Mouse (Mus musculus) midbrain, embryonic 14.5 days (tissue): ENCODE measurements at regions not wholly inside any gene's neighbourhood (a gene's known extent, or its start where the extent isn't known, plus 50 kb on each side); places are given as distances from the start of the nearest gene placed in this dataset.

Source experiments
- ATAC-seq: fragments of 200-750 bp; cut with Nextera tagmentation; 2 replicates; pipeline ENCODE4 v1.8.0; 2017; ENCODE audit warnings: moderate number of reproducible peaks, moderate library complexity; ENCODE audit not compliant: low FRiP score, low TSS enrichment
- DNase-seq: peaks from one replicate; pipeline ENCODE4 v3.0.0-alpha.2; 2015
- H3K27ac ChIP-seq: fragments of 300-500 bp; sonication (generic); replicated peaks from 2 replicates; pipeline ENCODE4 v1.5.1; 2014; ENCODE audit warnings: mild to moderate bottlenecking, low read depth, low read length, moderate library complexity
- H3K27me3 ChIP-seq: fragments of 300-500 bp; sonication (generic); 2 replicates; pipeline ENCODE4 v1.6.1; 2014; ENCODE audit warnings: low read length, control low read depth, mixed read lengths; ENCODE audit not compliant: control insufficient read depth, insufficient read depth
- H3K36me3 ChIP-seq: fragments of 300-500 bp; sonication (generic); 2 replicates; pipeline ENCODE4 v1.6.1; 2014; ENCODE audit warnings: low read length, control low read depth; ENCODE audit not compliant: control insufficient read depth, insufficient read depth
- H3K4me1 ChIP-seq: fragments of 300-500 bp; sonication (generic); 2 replicates; pipeline ENCODE4 v1.6.1; 2014; ENCODE audit warnings: mild to moderate bottlenecking, antibody characterized with exemption, low read length, control low read depth; ENCODE audit not compliant: control insufficient read depth, insufficient read depth
- H3K4me2 ChIP-seq: fragments of 300-500 bp; sonication (generic); 2 replicates; pipeline ENCODE4 v1.6.1; 2014; ENCODE audit warnings: mild to moderate bottlenecking, low read length, moderate library complexity
- H3K4me3 ChIP-seq: fragments of 300-500 bp; sonication (generic); replicated peaks from 2 replicates; pipeline ENCODE4 v1.5.1; 2014; ENCODE audit warnings: low read depth, low read length
- H3K9ac ChIP-seq: fragments of 300-500 bp; sonication (generic); replicated peaks from 2 replicates; pipeline ENCODE4 v1.6.1; 2014; ENCODE audit warnings: mild to moderate bottlenecking, low read length, moderate library complexity
- H3K9me3 ChIP-seq: fragments of 300-500 bp; sonication (generic); 2 replicates; pipeline ENCODE4 v1.6.1; 2016; ENCODE audit warnings: low read length, control low read depth, mixed read lengths; ENCODE audit not compliant: control insufficient read depth
- whole genome bisulfite sequencing: fragments of 180-500 bp; shearing (Covaris S2); extraction: QIAGEN DNeasy Blood & Tissue Kit; methylation state at CpG from one replicate; pipeline ENCODE4 v1.1.7; 2014; 5-methylcytosine and 5-hydroxymethylcytosine counted together

DNA sequence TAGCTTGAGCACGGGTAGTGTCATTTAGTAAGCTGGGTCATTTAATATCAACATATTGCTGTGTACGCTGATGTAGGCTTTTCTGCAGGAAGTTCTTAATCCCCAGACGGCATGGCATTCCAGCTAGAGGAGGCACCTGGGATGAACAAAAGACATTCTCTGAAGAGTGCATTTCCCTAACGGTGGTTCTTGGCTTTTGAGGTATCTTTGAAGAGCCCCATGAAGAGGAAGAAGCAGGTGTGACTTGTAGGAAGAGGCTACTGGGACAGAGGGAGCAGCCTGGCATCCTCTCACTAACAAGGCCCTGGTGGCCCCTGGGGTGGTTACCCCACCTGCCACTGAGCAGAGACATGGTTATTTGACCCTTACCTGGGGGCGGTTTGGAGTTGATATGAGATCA lies 457.7 kb downstream of the Rnf144b start:
- no peaks in the 10 kb centered on the region for H3K4me1 ChIP-seq
- no peaks in the 10 kb centered on the region for H3K9me3 ChIP-seq
- no peaks in the 10 kb centered on the region for H3K36me3 ChIP-seq
- 75% methylated on average over 5 of the region's 5 CpGs for WGBS
- H3K9ac ChIP-seq, result no peak overlapping the region
- DNase-seq (no peak), ATAC-seq (no peak)
- no peaks in the 10 kb centered on the region for H3K27me3 ChIP-seq
- no peak overlapping the region for H3K4me3 ChIP-seq
- no peak overlapping the region for H3K27ac ChIP-seq
- no peak overlapping the region for H3K4me2 ChIP-seq

DNA sequence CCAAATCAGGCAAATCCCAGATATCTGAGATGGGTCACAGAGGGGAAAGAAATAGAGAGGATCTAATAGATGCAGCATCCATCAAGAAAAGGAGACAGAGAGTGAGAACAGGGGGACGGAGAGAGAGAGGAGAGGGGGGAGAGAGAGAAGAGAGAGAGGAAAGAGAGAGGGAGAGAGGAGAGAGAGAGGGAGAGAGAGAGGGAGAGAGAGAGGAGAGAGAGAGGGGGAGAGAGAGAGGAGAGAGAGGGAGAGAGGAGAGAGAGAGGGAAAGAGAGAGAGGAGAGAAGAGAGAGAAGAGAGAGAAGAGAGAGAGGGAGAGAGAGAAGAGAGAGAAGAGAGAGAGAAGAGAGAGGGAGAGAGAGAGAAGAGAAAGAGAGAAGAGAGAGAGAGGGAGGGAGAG lies 462.7 kb downstream of the Rnf144b start:
- no peak overlapping the region for H3K27ac ChIP-seq
- no peak overlapping the region for H3K4me3 ChIP-seq
- H3K36me3 ChIP-seq, result no peaks in the 10 kb centered on the region
- no peaks in the 10 kb centered on the region for H3K9me3 ChIP-seq
- no peak overlapping the region for H3K4me2 ChIP-seq
- no peaks in the 10 kb centered on the region for H3K27me3 ChIP-seq
- WGBS, result 81% methylated on average over 1 of the region's 1 CpGs
- no peak overlapping the region for H3K9ac ChIP-seq
- no peak for DNase-seq
- H3K4me1 ChIP-seq, result no peaks in the 10 kb centered on the region
- ATAC-seq, result no peak

DNA sequence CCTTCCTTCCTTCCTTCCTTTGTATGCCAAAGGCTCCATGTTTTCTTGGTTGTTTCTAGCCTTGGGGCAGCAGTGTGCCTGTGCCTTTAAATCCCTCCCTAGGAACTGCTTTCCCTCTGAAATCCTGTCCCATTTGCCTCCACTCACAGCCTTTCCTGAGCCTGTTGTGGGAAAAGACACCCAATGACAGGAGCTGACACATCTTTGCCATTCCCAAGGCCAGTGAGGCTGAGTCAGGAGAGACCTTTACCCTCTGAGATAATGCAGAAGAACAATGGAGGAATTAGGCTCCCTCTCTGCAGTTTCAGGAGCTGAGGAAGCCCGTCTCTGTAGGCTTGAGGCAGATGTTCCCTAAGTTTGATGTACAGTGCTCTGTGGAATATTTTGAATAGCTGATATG lies 480.2 kb downstream of the Rnf144b start:
- H3K9ac ChIP-seq, result no peak overlapping the region
- H3K27me3 ChIP-seq, result no peaks in the 10 kb centered on the region
- no peak overlapping the region for H3K4me3 ChIP-seq
- no peaks in the 10 kb centered on the region for H3K36me3 ChIP-seq
- WGBS, result 10% methylated on average over 1 of the region's 1 CpGs
- ATAC-seq (no peak), DNase-seq (no peak)
- H3K4me1 ChIP-seq, result peaks cover 6% of the 10 kb centered on the region; the same call in 1 of the 2 replicates
- no peaks in the 10 kb centered on the region for H3K9me3 ChIP-seq
- no peak overlapping the region for H3K27ac ChIP-seq
- H3K4me2 ChIP-seq, result no peak overlapping the region

DNA sequence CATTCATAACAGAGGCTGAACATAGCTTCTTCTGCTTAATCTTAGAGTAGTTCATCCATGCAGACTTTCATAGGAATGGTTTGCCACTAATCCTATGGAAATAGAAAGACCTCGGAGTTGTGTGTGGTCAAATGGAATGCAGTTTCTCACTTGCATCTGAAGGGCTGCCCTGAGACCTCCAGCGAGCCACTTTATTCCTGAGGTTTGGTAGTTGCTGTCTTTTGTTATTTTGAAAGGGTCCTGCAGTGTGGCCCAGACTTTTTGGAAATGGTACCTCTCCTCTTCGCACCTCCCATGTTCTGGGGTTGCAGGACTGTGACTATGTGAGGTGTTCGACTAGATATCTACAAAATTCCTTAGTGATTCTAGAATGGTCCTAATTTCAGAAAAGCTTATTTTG lies 489.0 kb downstream of the Rnf144b start:
- H3K27ac ChIP-seq, result no peak overlapping the region
- no peak overlapping the region for H3K9ac ChIP-seq
- no peaks in the 10 kb centered on the region for H3K27me3 ChIP-seq
- no peaks in the 10 kb centered on the region for H3K9me3 ChIP-seq
- peaks cover 14% of the 10 kb centered on the region for H3K4me1 ChIP-seq
- H3K4me2 ChIP-seq, result no peak overlapping the region
- H3K4me3 ChIP-seq, result no peak overlapping the region
- DNase-seq (no peak), ATAC-seq (no peak)
- WGBS, result 85% methylated on average over 4 of the region's 4 CpGs
- H3K36me3 ChIP-seq, result no peaks in the 10 kb centered on the region

DNA sequence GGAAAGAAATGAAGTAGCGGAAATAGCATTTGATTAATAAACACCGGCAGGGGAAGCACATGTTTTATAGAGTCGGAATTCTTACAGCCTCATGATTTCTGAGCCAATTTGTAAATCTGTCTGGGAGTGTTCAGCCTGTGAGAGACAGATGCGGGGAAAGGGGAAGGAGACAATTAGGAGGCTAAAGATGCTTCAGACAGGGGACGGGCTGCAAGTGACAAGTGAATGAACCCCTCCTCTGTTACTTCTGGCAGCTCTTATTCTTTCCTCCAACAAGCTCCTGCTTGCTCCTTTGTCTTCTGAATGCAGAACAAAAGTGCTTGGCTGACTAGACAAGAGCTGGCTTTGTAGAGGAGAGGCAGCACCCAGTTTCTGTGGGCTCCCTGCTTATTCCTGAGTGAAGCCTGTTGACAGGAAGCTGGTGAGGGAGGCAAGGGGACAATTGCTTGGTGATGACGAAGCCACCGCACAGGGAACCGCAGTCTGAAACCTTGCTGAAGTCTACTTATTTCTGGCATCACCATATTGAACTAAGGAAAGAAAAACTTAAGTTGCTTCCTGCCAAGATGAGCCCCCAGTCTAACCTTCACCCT lies 514.2 kb downstream of the Rnf144b start:
- DNase-seq (peak; percentile 29), ATAC-seq (no peak)
- WGBS, result 13% methylated on average over 8 of the region's 8 CpGs
- Histone ChIP-seq H3K36me3 (no peaks in the 10 kb centered on the region), H3K4me1 (peaks cover 5% of the 10 kb centered on the region; the same call in 1 of the 2 replicates), H3K4me3 (no peak overlapping the region), H3K9ac (no peak overlapping the region), H3K9me3 (no peaks in the 10 kb centered on the region), H3K27me3 (no peaks in the 10 kb centered on the region), H3K4me2 (no peak overlapping the region), H3K27ac (0 out of 2 replicates have a peak overlapping the region, but pooled peaks have one; percentile 5)

DNA sequence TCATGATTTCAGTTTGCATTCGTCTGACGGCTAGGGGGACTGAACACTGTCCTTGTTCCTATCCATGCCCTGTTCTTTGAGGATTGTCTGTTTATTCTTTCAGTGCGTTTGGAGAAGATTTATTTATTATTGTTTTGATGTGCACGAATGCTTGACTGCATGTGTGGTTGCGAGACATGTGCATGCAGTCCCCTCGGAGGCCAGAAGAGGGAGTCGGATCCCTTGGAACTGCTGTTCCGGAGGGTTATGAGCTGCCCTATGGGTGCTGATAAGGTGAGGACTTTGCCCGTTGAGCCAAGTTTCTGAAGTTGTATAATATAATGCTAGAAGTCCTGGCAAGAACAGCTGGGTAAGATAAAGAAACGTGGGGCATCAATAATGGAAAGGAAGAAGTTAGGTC lies 519.9 kb downstream of the Rnf144b start:
- DNase-seq (no peak), ATAC-seq (no peak)
- Histone ChIP-seq H3K9me3 (no peaks in the 10 kb centered on the region), H3K36me3 (no peaks in the 10 kb centered on the region), H3K4me2 (no peak overlapping the region), H3K4me1 (no peaks in the 10 kb centered on the region), H3K27me3 (no peaks in the 10 kb centered on the region), H3K9ac (no peak overlapping the region), H3K27ac (no peak overlapping the region), H3K4me3 (no peak overlapping the region)
- WGBS, result 92% methylated on average over 10 of the region's 10 CpGs

DNA sequence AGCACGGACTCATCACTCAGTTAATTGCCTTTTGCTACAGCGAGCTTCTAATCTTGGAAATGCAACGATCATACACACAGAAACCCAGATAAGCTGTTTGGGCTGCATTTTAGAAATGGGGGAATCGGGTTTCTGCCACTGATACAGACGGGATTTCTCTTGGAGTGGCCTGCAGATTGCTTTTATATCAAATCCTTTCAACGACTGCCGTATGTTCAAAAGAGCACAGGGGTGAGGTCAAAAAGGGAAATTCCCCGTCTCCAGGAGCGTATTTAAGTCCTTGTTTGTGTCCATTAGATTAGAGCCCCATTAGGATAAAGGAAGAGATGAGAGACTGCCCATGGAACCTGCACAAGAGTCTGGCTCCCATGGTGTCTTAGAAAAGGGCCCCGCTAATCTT lies 522.6 kb downstream of the Rnf144b start:
- WGBS, result 32% methylated on average over 10 of the region's 10 CpGs
- Histone ChIP-seq H3K9me3 (no peaks in the 10 kb centered on the region), H3K27ac (peak overlapping the region; percentile 15; the same call in 1 of the 2 replicates), H3K4me3 (no peak overlapping the region), H3K27me3 (no peaks in the 10 kb centered on the region), H3K9ac (no peak overlapping the region), H3K36me3 (no peaks in the 10 kb centered on the region), H3K4me1 (no peaks in the 10 kb centered on the region), H3K4me2 (no peak overlapping the region)
- peak; percentile 47 for DNase-seq
- ATAC-seq, result no peak

DNA sequence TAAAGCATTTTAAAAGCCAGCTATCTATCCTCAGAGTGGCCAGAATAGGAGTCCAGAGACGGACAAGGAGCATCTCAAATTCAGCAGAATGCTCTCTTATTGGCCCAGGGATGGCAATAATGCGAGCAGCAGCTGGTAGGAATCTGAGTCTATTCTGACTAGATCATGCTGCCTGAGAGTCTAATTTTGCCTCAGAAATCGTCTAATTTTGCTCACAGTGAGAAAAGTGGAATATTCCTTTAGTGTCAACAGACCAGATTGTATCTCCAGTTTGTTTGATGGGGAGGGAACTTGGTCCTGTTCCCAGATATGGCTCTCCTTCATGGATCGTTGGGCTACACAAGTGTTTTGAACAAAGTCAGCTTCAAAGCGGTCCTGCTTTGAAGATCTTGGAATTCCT lies 525.2 kb downstream of the Rnf144b start:
- DNase-seq, result no peak

DNA sequence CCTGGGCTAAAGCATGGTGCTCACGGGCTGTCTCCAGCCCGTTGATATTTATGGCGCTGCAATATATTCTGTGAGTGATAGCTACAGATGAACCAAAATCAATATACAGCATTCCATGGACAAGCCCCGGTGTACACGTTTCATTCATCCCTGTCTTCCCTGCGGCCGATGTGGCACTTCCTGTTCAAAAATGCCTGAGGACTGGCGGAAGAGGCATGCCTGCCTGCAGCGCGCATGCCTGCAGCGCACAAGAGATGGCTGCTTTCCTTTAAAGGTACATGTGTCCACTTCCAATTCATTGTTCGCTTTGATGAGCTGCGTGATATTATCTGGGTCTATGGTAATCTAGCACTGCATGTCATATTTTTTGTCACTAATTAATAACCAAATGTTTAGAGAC lies 527.6 kb downstream of the Rnf144b start:
- no peak overlapping the region for H3K4me3 ChIP-seq
- 84% methylated on average over 13 of the region's 13 CpGs for WGBS
- H3K9ac ChIP-seq, result no peak overlapping the region
- no peaks in the 10 kb centered on the region for H3K4me1 ChIP-seq
- ATAC-seq (no peak), DNase-seq (peak; percentile 14)
- H3K36me3 ChIP-seq, result no peaks in the 10 kb centered on the region
- no peak overlapping the region for H3K27ac ChIP-seq
- H3K4me2 ChIP-seq, result peak overlapping the region; percentile 26
- no peaks in the 10 kb centered on the region for H3K9me3 ChIP-seq
- no peaks in the 10 kb centered on the region for H3K27me3 ChIP-seq

More for the DNA sequence above, 525.2 kb downstream of the Rnf144b start:
- Histone ChIP-seq H3K4me2 (no peak overlapping the region), H3K9me3 (no peaks in the 10 kb centered on the region), H3K27ac (no peak overlapping the region), H3K4me3 (no peak overlapping the region), H3K4me1 (no peaks in the 10 kb centered on the region), H3K9ac (no peak overlapping the region), H3K27me3 (no peaks in the 10 kb centered on the region), H3K36me3 (no peaks in the 10 kb centered on the region)
- no peak for ATAC-seq
- 71% methylated on average over 5 of the region's 5 CpGs for WGBS
